Mouse (Mus musculus) neural tube, embryonic 12.5 days (tissue): ENCODE results near the gene Rbbp4. TPM values are rescaled to one million over a fixed set of nuclear protein-coding genes. Genes with fewer than 3 reads are reported as not detected.
"Not testable (repeated sequence)": the region's sequence is repeated elsewhere in the genome, so short reads cannot be mapped to it uniquely, and the experiment has no call there.

Source experiments
- ATAC-seq: fragments of 200-750 bp; cut with Nextera tagmentation; 2 replicates; pipeline ENCODE4 v1.8.0; 2017; ENCODE audit warnings: low read depth, mild to moderate bottlenecking, moderate TSS enrichment, moderate library complexity; ENCODE audit not compliant: low FRiP score
- H3K27ac ChIP-seq: fragments of 300-500 bp; sonication (generic); 2 replicates; pipeline ENCODE4 v1.5.1; 2016
- H3K27me3 ChIP-seq: fragments of 300-500 bp; sonication (generic); replicated peaks from 2 replicates; pipeline ENCODE4 v1.6.1; 2016; ENCODE audit warnings: mild to moderate bottlenecking
- H3K36me3 ChIP-seq: fragments of 300-500 bp; sonication (generic); 2 replicates; pipeline ENCODE4 v1.6.1; 2016; ENCODE audit warnings: mild to moderate bottlenecking
- H3K4me1 ChIP-seq: fragments of 300-500 bp; sonication (generic); 2 replicates; pipeline ENCODE4 v1.6.1; 2016
- H3K4me2 ChIP-seq: fragments of 300-500 bp; sonication (generic); replicated peaks from 2 replicates; pipeline ENCODE4 v1.6.1; 2016; ENCODE audit warnings: mild to moderate bottlenecking
- H3K4me3 ChIP-seq: fragments of 300-500 bp; sonication (generic); 2 replicates; pipeline ENCODE4 v1.5.1; 2016
- H3K9ac ChIP-seq: fragments of 300-500 bp; sonication (generic); 2 replicates; pipeline ENCODE4 v1.6.1; 2016; ENCODE audit warnings: mild to moderate bottlenecking
- H3K9me3 ChIP-seq: fragments of 300-500 bp; sonication (generic); 2 replicates; pipeline ENCODE4 v1.6.1; 2016; ENCODE audit warnings: mild to moderate bottlenecking
- WGBS: fragments of 180-500 bp; shearing (Covaris S2); methylation state at CpG from one replicate; pipeline ENCODE4 v1.1.7; 2016; 5-methylcytosine and 5-hydroxymethylcytosine counted together
- polyA plus RNA-seq: library from polyadenylated mRNA; unstranded; fragments of >200 nt; fragmentation: Nextera tagmentation; extraction: Ambion mirVana; gene quantifications from 2 replicates; pipeline ENCODE4 v1.2.1, GENCODE M21; 2016

The Rbbp4 gene
- polyA plus RNA-seq, 1 experiment from 2014 or later = 451 TPM

DNA sequence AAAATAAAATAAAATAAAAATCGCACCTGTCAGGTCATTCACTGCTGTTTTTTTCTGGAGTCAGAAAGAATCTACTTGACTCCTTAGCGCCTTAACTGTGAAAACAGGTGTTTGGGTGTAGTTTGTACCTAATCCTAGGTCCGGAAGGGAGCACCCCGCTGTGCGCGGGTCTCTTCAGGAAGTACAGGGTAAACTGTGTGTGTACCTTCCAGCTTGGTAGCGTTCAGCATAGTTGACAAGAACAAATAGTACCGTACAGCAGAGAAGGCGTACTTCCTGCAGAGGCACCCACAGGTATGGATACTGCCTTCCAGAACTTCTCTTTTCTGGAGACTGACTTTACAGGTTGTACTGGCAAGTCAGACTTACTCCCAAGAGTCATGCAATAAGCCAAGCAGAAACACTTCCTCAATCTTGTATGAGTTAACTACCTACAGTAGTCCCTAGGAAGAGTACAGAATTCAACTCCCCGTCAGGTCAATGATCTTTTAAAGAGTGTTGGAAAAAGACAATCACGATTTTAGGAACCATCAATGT, 39.1 kb upstream of the Rbbp4 start:
- no peak overlapping the region for H3K27ac ChIP-seq
- H3K36me3 ChIP-seq = no peaks in the 10 kb centered on the region
- no peak overlapping the region for H3K4me3 ChIP-seq
- H3K9me3 ChIP-seq = no peaks in the 10 kb centered on the region
- 0 out of 2 replicates have a peak, but pooled peaks cover 2% of the 10 kb centered on the region for H3K4me1 ChIP-seq
- ATAC-seq = no peak
- no peak overlapping the region for H3K4me2 ChIP-seq
- peaks cover 6% of the 10 kb centered on the region; the same call in 1 of the 2 replicates for H3K27me3 ChIP-seq
- H3K9ac ChIP-seq = no peak overlapping the region
- 51% methylated on average over 11 of the region's 11 CpGs for WGBS

DNA sequence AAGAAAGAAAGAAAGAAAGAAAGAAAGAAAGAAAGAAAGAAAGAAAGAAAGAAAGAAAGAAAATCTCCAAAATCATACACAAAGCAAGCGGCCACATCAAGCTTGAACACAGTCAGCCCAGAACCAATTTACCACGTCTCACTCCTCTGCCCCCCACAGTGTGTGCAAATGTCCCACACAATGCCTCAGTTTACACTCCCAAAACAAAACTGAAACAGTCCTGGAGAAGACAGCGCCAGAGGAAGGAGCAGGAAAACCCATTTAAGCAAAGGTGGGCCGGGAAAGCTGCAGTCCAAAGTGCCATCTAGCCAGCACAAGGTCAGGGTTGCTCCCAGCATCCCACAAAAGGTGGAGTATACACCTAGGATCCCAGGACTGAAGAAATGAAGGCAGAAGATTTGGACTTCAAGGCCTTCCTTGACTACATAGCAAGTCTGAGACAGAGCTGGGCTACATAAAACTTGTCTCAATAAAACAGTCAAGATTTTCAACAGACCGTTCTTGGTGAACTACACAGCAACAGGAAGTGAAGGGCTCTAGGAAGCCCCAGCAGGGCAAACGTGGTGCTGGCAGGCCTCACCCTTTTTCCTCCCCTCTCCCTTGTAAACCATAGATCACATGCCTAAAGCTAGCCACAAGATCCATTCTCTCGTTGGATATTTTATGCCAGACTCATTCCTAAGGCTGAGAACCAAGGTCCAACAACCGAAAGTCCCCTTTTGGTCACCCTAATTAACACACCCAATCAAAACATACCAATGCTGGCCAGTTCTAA, 38.2 kb upstream of the Rbbp4 start:
- no peaks in the 10 kb centered on the region for H3K9me3 ChIP-seq
- WGBS = 33% methylated on average over 8 of the region's 8 CpGs
- H3K9ac ChIP-seq = no peak overlapping the region
- H3K4me1 ChIP-seq = 0 out of 2 replicates have a peak, but pooled peaks cover 2% of the 10 kb centered on the region
- H3K36me3 ChIP-seq = no peaks in the 10 kb centered on the region
- H3K4me2 ChIP-seq = no peak overlapping the region
- no peak for ATAC-seq
- H3K27ac ChIP-seq = no peak overlapping the region
- H3K4me3 ChIP-seq = no peak overlapping the region
- H3K27me3 ChIP-seq = no peaks in the 10 kb centered on the region

GRCm38 (mm10) chr4:129371391-129371790, 36.2 kb upstream of the Rbbp4 start:
- Histone ChIP-seq H3K4me3 (no peak overlapping the region), H3K4me2 (no peak overlapping the region), H3K9ac (no peak overlapping the region), H3K9me3 (no peaks in the 10 kb centered on the region), H3K4me1 (no peaks in the 10 kb centered on the region), H3K36me3 (peaks cover 8% of the 10 kb centered on the region; the same call in 1 of the 2 replicates), H3K27ac (no peak overlapping the region), H3K27me3 (no peaks in the 10 kb centered on the region)
- 92% methylated on average over 3 of the region's 3 CpGs for WGBS
- ATAC-seq = no peak

DNA sequence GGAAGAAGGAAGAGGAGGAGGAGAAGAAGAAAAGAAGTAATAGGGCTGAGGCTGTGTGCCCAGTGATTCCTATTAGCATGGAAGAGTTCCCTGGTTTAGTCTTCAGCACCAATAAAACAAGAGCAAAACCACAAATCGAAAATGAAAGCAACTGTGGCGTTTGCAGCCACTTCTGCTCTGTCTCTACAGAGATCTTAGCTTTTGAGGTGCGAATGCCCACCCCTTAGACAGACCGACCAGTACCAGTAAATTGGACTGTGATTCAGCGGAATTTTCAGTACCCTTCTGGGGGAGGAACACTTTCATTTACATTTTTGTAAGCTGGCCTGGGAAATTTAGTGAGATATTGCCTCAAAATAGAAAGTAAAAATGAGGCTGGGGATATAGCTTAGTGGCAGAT, 30.1 kb upstream of the Rbbp4 start:
- Histone ChIP-seq H3K9ac (no peak overlapping the region), H3K36me3 (peaks cover 16% of the 10 kb centered on the region), H3K4me2 (no peak overlapping the region), H3K27me3 (no peaks in the 10 kb centered on the region), H3K4me3 (no peak overlapping the region), H3K9me3 (no peaks in the 10 kb centered on the region), H3K4me1 (no peaks in the 10 kb centered on the region), H3K27ac (no peak overlapping the region)
- ATAC-seq = no peak
- WGBS = 90% methylated on average over 5 of the region's 5 CpGs

- Histone ChIP-seq H3K9me3 (no peaks in the 10 kb centered on the region), H3K4me3 (no peak overlapping the region), H3K27ac (no peak overlapping the region), H3K27me3 (no peaks in the 10 kb centered on the region), H3K4me2 (no peak overlapping the region), H3K36me3 (peaks cover 25% of the 10 kb centered on the region), H3K4me1 (no peaks in the 10 kb centered on the region), H3K9ac (no peak overlapping the region)
- no peak for ATAC-seq
- WGBS = 91% methylated on average over 3 of the region's 3 CpGs
These were observed 29.2 kb upstream of the Rbbp4 start for GRCm38 (mm10) chr4:129364379-129364778.

- H3K4me1 ChIP-seq = no peaks in the 10 kb centered on the region
- WGBS = 93% methylated on average over 9 of the region's 9 CpGs
- no peak for ATAC-seq
- H3K4me3 ChIP-seq = no peak overlapping the region
- H3K36me3 ChIP-seq = peaks cover 26% of the 10 kb centered on the region
- H3K9ac ChIP-seq = no peak overlapping the region
- H3K27me3 ChIP-seq = no peaks in the 10 kb centered on the region
- no peaks in the 10 kb centered on the region for H3K9me3 ChIP-seq
- H3K4me2 ChIP-seq = no peak overlapping the region
- no peak overlapping the region for H3K27ac ChIP-seq
These were observed 28.3 kb upstream of the Rbbp4 start for GRCm38 (mm10) chr4:129363463-129363862.

DNA sequence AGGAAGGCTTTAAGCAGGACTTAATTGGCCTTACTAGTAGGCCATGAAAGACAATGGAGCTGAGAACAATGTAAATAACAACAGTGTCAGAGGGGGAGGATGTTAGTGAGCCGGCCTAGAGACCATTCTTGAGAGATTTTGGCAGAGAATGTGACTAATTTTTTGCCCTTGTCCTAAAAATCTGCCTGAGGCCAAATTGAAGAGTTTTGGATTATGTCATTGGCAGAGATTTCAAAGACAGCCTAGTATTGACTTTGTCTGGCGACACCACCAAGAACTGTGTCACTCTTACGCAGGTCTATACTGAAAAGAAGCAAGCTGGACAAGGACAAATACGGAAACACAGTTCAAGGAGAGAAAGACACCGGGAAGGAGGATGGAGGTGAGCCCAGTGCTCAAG, 27.6 kb upstream of the Rbbp4 start:
- Histone ChIP-seq H3K4me3 (no peak overlapping the region), H3K4me1 (no peaks in the 10 kb centered on the region), H3K9ac (no peak overlapping the region), H3K36me3 (peaks cover 31% of the 10 kb centered on the region), H3K27me3 (no peaks in the 10 kb centered on the region), H3K27ac (no peak overlapping the region), H3K4me2 (no peak overlapping the region), H3K9me3 (no peaks in the 10 kb centered on the region)
- no peak for ATAC-seq
- 81% methylated on average over 5 of the region's 5 CpGs for WGBS

GRCm38 (mm10) chr4:129362238-129362637, 27.1 kb upstream of the Rbbp4 start:
- whole genome bisulfite sequencing = 82% methylated on average over 3 of the region's 3 CpGs
- not testable (repeated sequence) for H3K4me1 ChIP-seq, H3K4me3 ChIP-seq, H3K4me2 ChIP-seq, H3K27ac ChIP-seq, ATAC-seq, H3K9me3 ChIP-seq, H3K9ac ChIP-seq, H3K27me3 ChIP-seq
- H3K36me3 ChIP-seq = peaks cover 34% of the 10 kb centered on the region

DNA sequence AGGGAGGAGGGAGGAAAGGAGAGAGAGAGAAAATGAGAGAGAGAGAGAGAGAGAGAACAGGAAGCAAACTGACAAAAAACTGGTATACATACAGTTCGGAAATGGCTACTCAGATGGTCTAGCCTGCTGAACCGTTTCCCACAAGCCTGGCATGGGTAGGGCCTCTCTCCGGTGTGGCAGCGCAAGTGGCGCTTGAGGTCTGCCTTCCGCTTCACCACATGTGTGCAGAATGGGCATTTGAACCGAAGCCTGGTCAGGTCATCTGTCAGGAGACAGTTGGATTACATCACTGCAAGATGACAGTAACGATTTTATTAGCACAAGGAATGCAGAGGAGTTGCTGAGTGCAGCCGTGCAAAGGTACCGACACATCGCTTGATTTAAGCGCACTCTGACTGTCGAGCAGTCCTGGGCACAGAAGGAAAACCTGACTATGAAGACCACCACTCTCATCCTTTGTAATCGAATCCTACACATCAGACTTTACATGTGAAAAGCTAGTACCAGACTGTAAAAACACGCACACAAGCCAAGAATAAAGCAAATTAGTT, 22.5 kb upstream of the Rbbp4 start:
- H3K4me3 ChIP-seq = no peak overlapping the region
- H3K27me3 ChIP-seq = no peaks in the 10 kb centered on the region
- no peak overlapping the region for H3K27ac ChIP-seq
- peaks cover 50% of the 10 kb centered on the region for H3K36me3 ChIP-seq
- 89% methylated on average over 15 of the region's 15 CpGs for WGBS
- H3K9me3 ChIP-seq = no peaks in the 10 kb centered on the region
- no peaks in the 10 kb centered on the region for H3K4me1 ChIP-seq
- no peak for ATAC-seq
- H3K9ac ChIP-seq = no peak overlapping the region
- H3K4me2 ChIP-seq = no peak overlapping the region

GRCm38 (mm10) chr4:129354236-129354635, 19.1 kb upstream of the Rbbp4 start:
- H3K27me3 ChIP-seq = no peaks in the 10 kb centered on the region
- H3K27ac ChIP-seq = no peak overlapping the region
- H3K4me2 ChIP-seq = no peak overlapping the region
- no peak for ATAC-seq
- no peaks in the 10 kb centered on the region for H3K4me1 ChIP-seq
- H3K4me3 ChIP-seq = no peak overlapping the region
- H3K9ac ChIP-seq = no peak overlapping the region
- 85% methylated on average over 15 of the region's 15 CpGs for WGBS
- no peaks in the 10 kb centered on the region for H3K9me3 ChIP-seq
- H3K36me3 ChIP-seq = peaks cover 48% of the 10 kb centered on the region

- no peaks in the 10 kb centered on the region for H3K9me3 ChIP-seq
- no peaks in the 10 kb centered on the region for H3K27me3 ChIP-seq
- 91% methylated on average over 12 of the region's 12 CpGs for WGBS
- H3K4me3 ChIP-seq = no peak overlapping the region
- H3K27ac ChIP-seq = no peak overlapping the region
- H3K9ac ChIP-seq = no peak overlapping the region
- H3K4me2 ChIP-seq = no peak overlapping the region
- ATAC-seq = no peak
- peaks cover 45% of the 10 kb centered on the region for H3K36me3 ChIP-seq
- no peaks in the 10 kb centered on the region for H3K4me1 ChIP-seq
These were observed 18.0 kb upstream of the Rbbp4 start for GRCm38 (mm10) chr4:129353176-129353575.

DNA sequence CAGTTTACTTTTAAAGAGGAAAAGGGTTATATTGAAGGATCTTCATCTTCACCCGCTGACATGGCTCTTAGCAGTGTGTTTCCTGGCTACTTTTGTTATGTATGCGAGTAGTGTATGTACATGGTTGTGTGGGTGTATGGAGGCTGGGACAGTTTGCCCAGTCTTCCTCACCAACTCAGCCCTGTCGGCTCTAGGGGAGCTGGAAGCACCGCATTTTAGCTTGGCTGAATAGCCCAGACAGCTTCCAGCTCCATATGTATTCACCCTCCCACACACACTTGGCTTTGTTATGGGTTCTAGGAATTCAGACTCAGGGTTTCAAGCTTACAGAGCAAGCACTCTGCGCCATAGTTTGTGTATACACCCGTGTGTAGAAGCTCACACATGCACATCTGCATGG, 15.9 kb upstream of the Rbbp4 start:
- Histone ChIP-seq H3K27ac (no peak overlapping the region), H3K9ac (no peak overlapping the region; the same call in 1 of the 2 replicates), H3K4me3 (no peak overlapping the region), H3K36me3 (peaks cover 30% of the 10 kb centered on the region), H3K4me2 (no peak overlapping the region), H3K9me3 (no peaks in the 10 kb centered on the region), H3K27me3 (no peaks in the 10 kb centered on the region), H3K4me1 (no peaks in the 10 kb centered on the region)
- no peak; the same call in 1 of the 2 replicates for ATAC-seq
- 76% methylated on average over 6 of the region's 6 CpGs for WGBS
